Mouse (Mus musculus) neural tube, embryonic 14.5 days (tissue): Measurements from ENCODE around the gene Dhx35. TPM values are rescaled to one million over a fixed set of nuclear protein-coding genes. Genes with fewer than 3 reads are reported as not detected.

Experiments used
- ATAC-seq: fragments of 200-750 bp; cut with Nextera tagmentation; 2 replicates; pipeline ENCODE4 v1.8.0; 2017; ENCODE audit warnings: low read depth, mild to moderate bottlenecking, moderate TSS enrichment, moderate library complexity
- H3K27ac ChIP-seq: fragments of 300-500 bp; sonication (generic); 2 replicates; pipeline ENCODE4 v1.5.1; 2014; ENCODE audit warnings: low read depth, mild to moderate bottlenecking, control low read depth, low read length, moderate library complexity, mixed read lengths
- H3K27me3 ChIP-seq: fragments of 300-500 bp; sonication (generic); 2 replicates; pipeline ENCODE4 v1.6.1; 2014; ENCODE audit warnings: low read length; ENCODE audit not compliant: control insufficient read depth, insufficient read depth
- H3K36me3 ChIP-seq: fragments of 300-500 bp; sonication (generic); 2 replicates; pipeline ENCODE4 v1.6.1; 2014; ENCODE audit warnings: low read length, mixed read lengths; ENCODE audit not compliant: control insufficient read depth, insufficient read depth
- H3K4me1 ChIP-seq: fragments of 300-500 bp; sonication (generic); 2 replicates; pipeline ENCODE4 v1.6.1; 2014; ENCODE audit warnings: low read length; ENCODE audit not compliant: control insufficient read depth, insufficient read depth
- H3K4me2 ChIP-seq: fragments of 300-500 bp; sonication (generic); 2 replicates; pipeline ENCODE4 v1.6.1; 2014; ENCODE audit warnings: mild to moderate bottlenecking, low read depth, low read length, control low read depth
- H3K4me3 ChIP-seq: fragments of 300-500 bp; sonication (generic); 2 replicates; pipeline ENCODE4 v1.5.1; 2014; ENCODE audit warnings: low read depth, low read length, control low read depth, mixed read lengths
- H3K9ac ChIP-seq: fragments of 300-500 bp; sonication (generic); replicated peaks from 2 replicates; pipeline ENCODE4 v1.6.1; 2014; ENCODE audit warnings: low read depth, mild to moderate bottlenecking, control low read depth, low read length, mixed read lengths
- H3K9me3 ChIP-seq: fragments of 300-500 bp; sonication (generic); 2 replicates; pipeline ENCODE4 v1.6.1; 2016; ENCODE audit warnings: low read length; ENCODE audit not compliant: control insufficient read depth
- WGBS: fragments of 180-500 bp; shearing (Covaris S2); extraction: QIAGEN DNeasy Blood & Tissue Kit; methylation state at CpG from one replicate; pipeline ENCODE4 v1.1.7; 2014; 5-methylcytosine and 5-hydroxymethylcytosine counted together
- polyA plus RNA-seq: library from polyadenylated mRNA; unstranded; fragments of >200 nt; fragmentation: Nextera tagmentation; extraction: Ambion mirVana; gene quantifications from 2 replicates; pipeline ENCODE4 v1.2.1, GENCODE M21; 2014

Gene Dhx35
- polyA plus RNA-seq, 1 experiment from 2014 or later, result 14.5 TPM

- H3K27ac ChIP-seq, result no peak overlapping the region
- no peaks in the 10 kb centered on the region for H3K9me3 ChIP-seq
- 47% methylated on average over 2 of the region's 2 CpGs for WGBS
- H3K9ac ChIP-seq, result no peak overlapping the region
- no peaks in the 10 kb centered on the region for H3K27me3 ChIP-seq
- no peak overlapping the region for H3K4me3 ChIP-seq
- no peak overlapping the region for H3K4me2 ChIP-seq
- no peak for ATAC-seq
- H3K4me1 ChIP-seq, result no peaks in the 10 kb centered on the region
- peaks cover 11% of the 10 kb centered on the region; the same call in 1 of the 2 replicates for H3K36me3 ChIP-seq
Measured at GRCm38 (mm10) chr2:158852579-158852978, 58.0 kb downstream of the Dhx35 start.

GRCm38 (mm10) chr2:158856896-158857499, 62.4 kb downstream of the Dhx35 start:
- no peak overlapping the region for H3K4me3 ChIP-seq
- peaks cover 7% of the 10 kb centered on the region; the same call in 1 of the 2 replicates for H3K36me3 ChIP-seq
- H3K9ac ChIP-seq, result no peak overlapping the region
- no peak overlapping the region for H3K27ac ChIP-seq
- no peak for ATAC-seq
- H3K4me1 ChIP-seq, result no peaks in the 10 kb centered on the region
- no peaks in the 10 kb centered on the region for H3K27me3 ChIP-seq
- H3K4me2 ChIP-seq, result no peak overlapping the region
- no peaks in the 10 kb centered on the region for H3K9me3 ChIP-seq
- 93% methylated on average over 10 of the region's 10 CpGs for WGBS

- H3K4me1 ChIP-seq, result no peaks in the 10 kb centered on the region
- no peak for ATAC-seq
- 89% methylated on average over 14 of the region's 15 CpGs for WGBS
- H3K36me3 ChIP-seq, result peaks cover 7% of the 10 kb centered on the region; the same call in 1 of the 2 replicates
- H3K9ac ChIP-seq, result no peak overlapping the region
- no peaks in the 10 kb centered on the region for H3K9me3 ChIP-seq
- H3K4me2 ChIP-seq, result no peak overlapping the region
- H3K4me3 ChIP-seq, result no peak overlapping the region
- no peaks in the 10 kb centered on the region for H3K27me3 ChIP-seq
- no peak overlapping the region for H3K27ac ChIP-seq
Measured at GRCm38 (mm10) chr2:158857579-158857978, 63.0 kb downstream of the Dhx35 start.

GRCm38 (mm10) chr2:158861115-158861514, 66.5 kb downstream of the Dhx35 start:
- no peaks in the 10 kb centered on the region for H3K4me1 ChIP-seq
- WGBS, result 90% methylated on average over 2 of the region's 2 CpGs

GRCm38 (mm10) chr2:158863341-158864125, 68.9 kb downstream of the Dhx35 start:
- ATAC-seq, result peak; percentile 61
- H3K27me3 ChIP-seq, result no peaks in the 10 kb centered on the region
- H3K36me3 ChIP-seq, result no peaks in the 10 kb centered on the region
- no peaks in the 10 kb centered on the region for H3K9me3 ChIP-seq
- no peak overlapping the region for H3K4me3 ChIP-seq
- no peak overlapping the region for H3K9ac ChIP-seq
- H3K4me1 ChIP-seq, result no peaks in the 10 kb centered on the region
- no peak overlapping the region for H3K27ac ChIP-seq
- WGBS, result 58% methylated on average over 11 of the region's 11 CpGs
- H3K4me2 ChIP-seq, result no peak overlapping the region

More at GRCm38 (mm10) chr2:158861115-158861514, 66.5 kb downstream of the Dhx35 start:
- Histone ChIP-seq H3K4me2 (no peak overlapping the region), H3K4me3 (no peak overlapping the region), H3K27ac (no peak overlapping the region), H3K27me3 (no peaks in the 10 kb centered on the region), H3K9me3 (no peaks in the 10 kb centered on the region), H3K36me3 (peaks cover 4% of the 10 kb centered on the region; the same call in 1 of the 2 replicates), H3K9ac (no peak overlapping the region)
- no peak for ATAC-seq

- Histone ChIP-seq H3K27ac (no peak overlapping the region), H3K9ac (no peak overlapping the region), H3K27me3 (no peaks in the 10 kb centered on the region), H3K4me3 (no peak overlapping the region), H3K36me3 (no peaks in the 10 kb centered on the region), H3K9me3 (no peaks in the 10 kb centered on the region), H3K4me2 (no peak overlapping the region), H3K4me1 (no peaks in the 10 kb centered on the region)
- WGBS, result 80% methylated on average over 4 of the region's 4 CpGs
- ATAC-seq, result no peak
Measured at GRCm38 (mm10) chr2:158864126-158864458, 69.5 kb downstream of the Dhx35 start.

- peak; percentile 74 for ATAC-seq
- H3K27ac ChIP-seq, result no peak overlapping the region
- 25% methylated on average over 10 of the region's 10 CpGs for WGBS
Measured at GRCm38 (mm10) chr2:158865358-158865757, 70.8 kb downstream of the Dhx35 start.

GRCm38 (mm10) chr2:158886571-158886970, 92.0 kb downstream of the Dhx35 start:
- Histone ChIP-seq H3K4me3 (no peak overlapping the region), H3K27ac (no peak overlapping the region), H3K4me1 (no peaks in the 10 kb centered on the region), H3K4me2 (no peak overlapping the region), H3K27me3 (no peaks in the 10 kb centered on the region), H3K9me3 (no peaks in the 10 kb centered on the region), H3K36me3 (no peaks in the 10 kb centered on the region), H3K9ac (no peak overlapping the region)
- 62% methylated on average over 6 of the region's 6 CpGs for WGBS
- no peak for ATAC-seq

More at GRCm38 (mm10) chr2:158865358-158865757, 70.8 kb downstream of the Dhx35 start:
- no peaks in the 10 kb centered on the region for H3K36me3 ChIP-seq
- H3K27me3 ChIP-seq, result no peaks in the 10 kb centered on the region
- H3K4me2 ChIP-seq, result no peak overlapping the region
- H3K4me3 ChIP-seq, result no peak overlapping the region
- H3K9me3 ChIP-seq, result no peaks in the 10 kb centered on the region
- H3K4me1 ChIP-seq, result no peaks in the 10 kb centered on the region
- no peak overlapping the region for H3K9ac ChIP-seq

GRCm38 (mm10) chr2:158888531-158888930, 93.9 kb downstream of the Dhx35 start:
- no peak for ATAC-seq
- H3K9me3 ChIP-seq, result no peaks in the 10 kb centered on the region
- H3K4me2 ChIP-seq, result no peak overlapping the region
- H3K9ac ChIP-seq, result no peak overlapping the region
- no peak overlapping the region for H3K4me3 ChIP-seq
- H3K4me1 ChIP-seq, result no peaks in the 10 kb centered on the region
- H3K36me3 ChIP-seq, result no peaks in the 10 kb centered on the region
- H3K27ac ChIP-seq, result no peak overlapping the region
- H3K27me3 ChIP-seq, result no peaks in the 10 kb centered on the region
- 86% methylated on average over 5 of the region's 5 CpGs for WGBS
